Mouse (Mus musculus): ENCODE data around the gene Ak1.

DNA sequence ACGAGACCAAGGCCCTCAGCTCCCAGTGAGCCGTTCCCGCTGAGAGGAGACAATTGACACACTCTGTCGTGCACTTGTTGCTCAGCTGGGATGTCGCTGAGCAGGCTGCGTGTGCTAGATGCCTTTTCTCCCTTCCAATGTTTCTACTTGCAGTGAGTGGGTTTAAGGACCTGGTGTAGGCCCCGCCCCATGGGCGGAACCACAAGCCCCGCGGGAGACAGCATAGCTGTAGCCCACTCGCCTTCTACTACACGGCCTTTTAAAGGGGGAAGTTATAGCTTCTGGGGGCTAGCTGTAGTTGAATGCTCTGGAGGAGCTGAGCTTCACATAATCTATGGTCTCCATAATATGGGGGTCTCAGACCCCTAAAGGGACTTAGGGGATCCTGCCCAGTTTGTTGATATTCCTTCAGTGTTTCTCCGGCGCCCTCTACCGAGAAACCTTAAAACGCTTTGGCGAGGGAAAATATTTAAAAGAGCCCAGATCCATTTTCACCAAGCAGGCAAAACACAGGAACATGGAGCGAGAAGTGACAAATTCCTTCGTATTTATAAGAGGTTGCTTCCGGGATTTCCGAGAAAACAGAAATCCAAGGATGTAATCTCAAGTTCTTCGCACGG, 10.8 kb upstream of the Ak1 start:
- peak; percentile 48 for TF ChIP-seq CTCF (IDR thresholded peaks at IDR 0.05; ENCODE audit: low read depth)
- no peak for TF ChIP-seq EP300 (IDR thresholded peaks at IDR 0.05; ENCODE audit: low read depth)

Measured in heart, postnatal 0 days (tissue).